Mouse (Mus musculus): ENCODE results near the gene Elob.

Gene Elob

DNA sequence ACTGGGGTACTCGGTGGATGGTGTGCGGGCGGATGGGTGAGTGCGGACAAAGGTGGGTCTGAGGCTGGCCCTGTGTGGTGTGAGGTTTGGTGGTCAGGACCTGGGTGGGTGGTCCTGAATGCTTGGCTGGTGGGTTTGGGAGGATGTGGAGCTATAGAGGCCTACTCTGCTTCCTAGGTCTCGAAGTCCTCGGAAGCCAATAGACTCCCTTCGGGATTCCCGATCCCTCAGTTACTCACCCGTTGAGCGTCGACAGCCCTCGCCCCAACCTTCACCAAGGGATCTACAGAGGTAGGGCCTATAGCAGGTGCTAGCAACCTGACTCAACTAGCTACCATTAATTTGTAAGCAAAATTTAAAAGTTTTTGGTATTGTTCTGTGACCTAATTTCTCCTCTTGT lies 5.3 kb downstream of the Elob start:
- no peak for DNase-seq (ENCODE audit: low read depth, low spot score)

GRCm38 (mm10) chr17:23823018-23823417 lies 5.9 kb downstream of the Elob start:
- DNase-seq (ENCODE audit: low read depth, low spot score): no peak

DNA sequence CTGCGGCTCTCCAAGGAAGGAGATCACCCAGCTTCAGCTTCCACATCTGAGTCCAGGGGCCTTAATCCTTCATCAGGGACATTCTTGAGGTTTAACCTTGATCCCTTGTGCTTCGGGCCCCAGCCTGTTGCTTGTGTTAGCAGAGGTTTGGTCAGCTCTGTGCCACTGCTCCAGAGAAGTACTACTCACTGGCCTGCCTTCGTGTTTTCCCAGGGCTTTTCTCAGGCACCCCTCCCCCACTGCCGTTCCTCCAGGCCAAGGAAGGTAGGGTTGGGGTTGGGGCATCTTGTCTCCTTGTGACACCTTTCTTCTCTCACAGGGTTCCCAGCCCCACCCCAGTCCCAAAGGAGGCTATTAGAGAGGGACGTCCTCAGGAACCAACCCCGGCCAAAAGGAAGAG lies 6.8 kb downstream of the Elob start:
- no peak for DNase-seq (ENCODE audit: low read depth, low spot score)

DNA sequence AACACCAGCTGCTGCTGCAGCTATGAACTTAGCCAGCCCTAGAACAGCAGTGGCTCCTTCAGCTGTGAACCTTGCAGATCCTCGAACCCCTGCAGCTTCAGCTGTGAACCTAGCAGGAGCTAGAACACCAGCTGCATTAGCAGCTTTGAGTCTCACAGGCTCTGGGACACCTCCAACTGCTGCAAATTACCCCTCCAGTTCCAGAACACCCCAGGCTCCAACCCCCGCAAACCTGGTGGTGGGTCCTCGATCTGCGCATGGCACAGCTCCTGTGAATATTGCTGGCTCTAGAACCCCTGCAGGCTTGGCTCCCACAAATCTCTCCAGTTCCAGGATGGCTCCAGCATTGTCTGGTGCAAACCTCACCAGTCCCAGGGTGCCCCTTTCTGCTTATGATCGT lies 8.2 kb downstream of the Elob start:
- no peak for DNase-seq (ENCODE audit: low read depth, low spot score)

- DNase-seq (ENCODE audit: low read depth, low spot score): no peak
These were observed 9.7 kb downstream of the Elob start for GRCm38 (mm10) chr17:23819235-23819634.

GRCm38 (mm10) chr17:23818579-23818978 lies 10.4 kb downstream of the Elob start:
- no peak for DNase-seq (ENCODE audit: low read depth, low spot score)

GRCm38 (mm10) chr17:23815641-23816040 lies 13.3 kb downstream of the Elob start:
- DNase-seq (ENCODE audit: low read depth, low spot score): no peak

DNA sequence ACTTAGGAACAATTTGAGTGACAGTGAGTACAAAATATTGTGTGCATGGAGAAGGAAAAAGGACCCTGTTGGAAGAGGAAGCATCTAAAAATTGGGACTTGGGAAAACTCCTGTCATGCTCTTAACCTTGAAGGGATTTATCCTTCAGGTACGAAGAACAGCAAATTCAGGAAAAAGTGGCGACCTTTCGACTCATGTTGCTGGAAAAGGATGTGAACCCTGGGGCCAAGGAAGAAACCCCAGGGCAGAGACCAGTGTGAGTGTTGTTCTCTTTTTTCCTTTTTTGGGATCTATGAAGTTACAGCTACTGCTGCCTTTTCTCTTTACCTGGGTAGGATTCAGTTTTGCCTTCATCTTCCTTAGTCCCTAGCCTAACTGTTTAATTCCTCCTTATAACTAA lies 21.0 kb downstream of the Elob start:
- DNase-seq (ENCODE audit: low read depth, low spot score): no peak

DNA sequence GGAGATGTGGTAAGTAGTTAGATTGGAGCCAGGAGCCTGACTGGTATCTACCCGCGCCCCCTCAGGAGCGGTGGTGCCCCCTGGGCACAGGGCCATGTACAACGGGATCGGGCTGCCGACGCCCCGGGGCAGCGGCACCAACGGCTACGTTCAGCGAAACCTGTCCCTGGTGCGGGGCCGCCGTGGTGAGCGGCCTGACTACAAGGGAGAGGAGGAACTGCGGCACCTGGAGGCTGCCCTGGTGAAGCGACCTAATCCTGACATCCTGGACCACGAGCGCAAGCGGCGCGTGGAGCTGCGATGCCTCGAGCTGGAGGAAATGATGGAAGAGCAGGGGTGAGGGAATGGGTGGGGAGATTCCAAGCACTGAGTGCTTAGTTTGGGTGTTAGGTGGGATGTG lies 22.1 kb downstream of the Elob start:
- no peak for DNase-seq (ENCODE audit: low read depth, low spot score)

DNA sequence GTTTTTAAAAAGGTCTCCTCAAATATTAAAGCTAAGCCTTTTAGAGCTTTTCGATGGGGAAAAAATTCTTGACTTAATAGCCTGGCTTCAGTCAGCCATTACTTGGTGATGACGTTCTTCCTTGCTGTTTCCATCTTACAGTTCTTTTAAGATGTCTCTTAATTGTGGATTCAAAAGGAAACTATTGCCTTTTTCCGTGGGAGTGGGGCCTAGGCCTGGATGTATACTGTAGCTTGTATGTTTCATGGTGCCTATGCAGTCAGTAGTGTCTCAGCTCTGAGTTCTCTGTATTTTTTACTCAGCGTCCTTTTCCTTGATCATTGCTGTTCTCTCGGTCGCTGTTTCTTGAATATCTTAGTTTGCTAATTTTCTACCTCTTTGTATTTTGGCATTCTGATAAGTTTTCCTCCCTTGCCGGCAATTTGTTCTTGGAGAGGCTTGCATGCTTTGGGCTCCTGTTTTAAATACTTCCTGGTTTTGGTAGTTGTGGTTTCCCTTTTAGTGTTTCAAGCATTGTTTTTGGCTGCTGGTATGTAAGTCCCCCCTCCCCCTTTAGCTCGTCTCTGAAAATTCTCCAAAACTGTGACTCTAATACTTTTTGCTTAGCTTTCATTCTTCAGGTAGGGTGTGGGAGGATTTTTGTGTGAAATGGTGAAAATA lies 24.4 kb downstream of the Elob start:
- peak; percentile 65 for DNase-seq (ENCODE audit: low read depth, low spot score)

DNA sequence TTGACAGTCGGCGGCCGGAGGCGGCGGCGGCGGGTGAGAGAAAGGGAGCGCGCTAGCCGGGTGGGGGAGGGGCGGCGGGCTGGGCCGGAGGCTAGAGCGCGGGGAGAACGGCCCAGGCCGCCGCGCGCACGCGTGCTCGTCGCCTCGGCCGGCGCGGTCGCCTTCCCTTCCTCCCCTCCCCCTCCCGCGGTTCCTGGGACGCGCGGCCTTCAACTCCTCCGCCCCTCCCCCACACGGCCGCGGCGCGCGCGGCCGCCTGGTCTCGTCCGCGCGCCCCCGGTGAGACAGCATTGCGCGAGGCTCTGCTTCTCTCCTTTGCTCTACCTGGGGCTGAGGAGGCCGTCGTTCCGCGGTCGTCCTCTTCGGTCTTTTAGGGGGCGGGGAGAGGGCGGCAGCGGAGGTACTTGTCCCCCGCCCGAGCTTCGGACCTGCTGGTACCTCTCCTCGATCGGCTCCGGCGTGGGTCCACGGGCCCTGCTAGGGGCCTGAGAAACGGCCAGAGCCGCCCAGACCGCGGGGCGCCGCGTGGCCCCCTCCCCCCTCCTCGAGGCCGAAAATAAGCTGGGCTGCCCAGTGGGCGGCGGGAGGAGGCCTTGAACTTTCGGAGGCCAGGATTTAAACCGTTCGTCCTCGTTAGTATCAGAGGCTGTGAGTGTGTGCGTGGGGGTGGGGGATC lies 25.4 kb downstream of the Elob start:
- peak; percentile 88 for DNase-seq (ENCODE audit: low read depth, low spot score)

- peak; percentile 99 for DNase-seq (ENCODE audit: low read depth, low spot score)
These were observed 26.1 kb downstream of the Elob start for GRCm38 (mm10) chr17:23802746-23803365.

- no peak for DNase-seq (ENCODE audit: low read depth, low spot score)
These were observed 27.3 kb downstream of the Elob start for GRCm38 (mm10) chr17:23801627-23802026.

- no peak for DNase-seq (ENCODE audit: low read depth, low spot score)
These were observed 31.6 kb downstream of the Elob start for GRCm38 (mm10) chr17:23797316-23797715.

DNA sequence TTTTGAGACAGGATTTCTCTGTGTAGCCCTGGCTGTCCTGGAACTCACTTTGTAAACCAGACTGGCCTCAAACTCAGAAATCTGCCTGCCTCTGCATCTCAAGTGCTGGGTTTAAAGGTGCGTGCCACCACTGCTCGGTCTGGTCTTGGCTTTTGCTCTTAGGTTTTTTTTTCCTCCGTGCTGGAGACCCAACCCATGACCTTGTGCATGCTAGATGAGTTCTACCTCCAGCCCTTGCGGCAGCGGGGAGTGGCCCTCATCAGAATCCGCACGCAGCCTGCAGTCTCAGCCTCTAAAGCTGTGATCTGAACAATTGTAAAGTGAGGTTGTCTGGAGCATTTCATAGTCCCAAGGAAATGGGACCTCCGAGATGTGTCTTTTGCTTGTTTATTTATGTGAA lies 33.6 kb downstream of the Elob start:
- DNase-seq (ENCODE audit: low read depth, low spot score): no peak

DNA sequence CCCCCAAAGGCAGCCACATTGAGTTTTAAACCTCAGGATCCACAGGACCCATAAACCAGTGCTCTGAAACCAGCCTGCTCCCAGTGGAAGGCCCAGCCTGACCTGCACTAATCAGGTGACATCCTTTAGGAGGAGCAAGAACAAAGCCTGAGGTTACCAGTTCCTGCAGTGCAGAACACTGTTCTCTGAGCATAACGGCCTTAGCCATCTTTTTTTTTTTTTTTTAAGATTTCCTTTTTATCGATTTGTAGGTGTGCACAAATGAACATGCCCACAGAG lies 37.9 kb downstream of the Elob start:
- no peak for DNase-seq (ENCODE audit: low read depth, low spot score)

DNA sequence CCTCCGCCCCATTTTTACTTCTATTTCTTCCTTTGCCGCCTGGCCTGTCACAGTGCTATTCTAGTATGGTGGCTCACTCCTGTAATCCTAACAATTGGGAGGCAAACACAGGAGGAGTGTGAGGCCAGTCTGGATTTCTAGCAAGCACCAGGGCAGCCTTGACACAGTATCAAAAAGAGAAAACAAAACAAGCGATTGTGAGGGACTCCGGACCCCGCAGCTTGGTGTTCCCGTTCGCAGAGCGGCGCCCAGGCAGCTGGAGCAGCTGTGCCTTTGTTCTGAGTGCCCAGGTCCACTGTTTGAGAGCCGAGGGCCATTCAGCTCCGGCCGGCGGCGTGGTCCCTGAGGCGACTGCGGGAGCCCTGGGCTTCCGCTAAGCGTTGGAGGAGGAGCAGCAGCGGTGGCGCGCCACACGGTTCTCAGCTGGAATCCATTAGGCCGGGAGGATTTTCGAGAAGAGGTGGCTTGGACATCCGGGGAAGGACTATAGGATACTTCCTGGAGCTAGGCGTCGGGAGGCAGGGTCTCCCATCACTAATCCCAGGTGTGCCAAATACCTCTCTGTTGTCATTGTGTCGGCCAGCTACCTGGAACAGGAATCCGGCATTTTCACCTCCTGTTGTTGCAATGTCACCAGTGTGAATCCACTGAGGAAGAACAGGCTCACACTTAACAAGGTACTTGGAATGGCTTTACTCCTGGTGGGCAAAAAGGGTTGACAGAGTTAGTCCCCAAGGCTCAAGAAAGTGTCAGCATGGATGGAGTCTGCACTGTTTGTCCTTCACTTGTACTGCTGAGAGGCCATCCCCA lies 38.5 kb downstream of the Elob start, which contains the start of gene Srrm2:
Srrm2 (plus strand) TSS at position 264 of the 810 bp plus-strand sequence.
- DNase-seq (ENCODE audit: low read depth, low spot score): no peak

GRCm38 (mm10) chr17:23789749-23790268 lies 39.1 kb downstream of the Elob start:
- DNase-seq (ENCODE audit: low read depth, low spot score): no peak

GRCm38 (mm10) chr17:23788973-23789372 lies 40.0 kb downstream of the Elob start:
- DNase-seq (ENCODE audit: low read depth, low spot score): no peak

GRCm38 (mm10) chr17:23786510-23786931 lies 42.4 kb downstream of the Elob start:
- no peak for DNase-seq (ENCODE audit: low read depth, low spot score)

DNA sequence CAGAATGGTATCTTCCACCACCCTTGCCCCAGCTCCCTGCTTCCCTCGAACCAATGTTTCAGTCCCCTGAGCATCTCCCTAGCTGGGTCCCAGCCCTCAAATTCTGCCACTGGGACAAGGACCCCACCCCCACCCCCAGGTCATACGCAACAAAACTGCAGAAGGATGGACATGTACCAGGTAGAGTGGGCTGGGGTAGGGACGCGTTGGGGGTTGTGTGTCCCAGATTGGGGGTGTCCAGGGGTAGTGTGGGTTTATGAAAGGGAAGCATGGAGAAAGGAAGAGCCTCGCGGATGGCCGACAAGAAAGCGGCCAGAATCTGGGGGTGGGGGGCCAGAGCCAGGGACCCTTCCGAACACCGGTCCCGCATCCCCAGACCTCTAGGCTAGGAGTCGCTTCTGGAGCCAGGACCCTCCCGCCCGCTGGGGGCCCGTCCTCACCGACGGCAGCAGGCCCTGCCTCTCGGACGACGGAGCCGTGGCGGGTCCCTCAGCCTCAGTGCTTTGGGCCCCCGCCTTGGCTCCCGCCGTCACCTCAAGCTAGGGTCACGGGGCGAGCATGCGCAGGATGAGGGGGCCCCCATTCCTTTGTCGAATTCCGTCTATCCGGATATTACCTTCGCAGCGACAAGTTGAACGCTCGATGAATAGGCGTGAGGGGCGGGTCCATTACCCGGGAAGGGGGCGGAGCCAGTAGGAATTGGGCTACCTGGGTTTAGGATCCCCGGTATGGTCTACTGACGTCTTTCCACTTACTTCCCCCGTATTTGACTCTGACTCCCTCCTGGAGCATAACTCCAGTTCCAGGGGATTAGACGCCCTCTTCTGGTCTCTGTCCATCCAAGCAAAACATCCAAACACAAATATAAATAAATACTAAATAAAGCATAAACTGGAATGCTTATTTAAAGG lies 43.1 kb downstream of the Elob start, which contains the start of gene Flywch2:
Flywch2 (minus strand) TSS at position 521 of the 911 bp plus-strand sequence.
- no peak for DNase-seq (ENCODE audit: low read depth, low spot score)
